Comparison of ENCODE assay signal across 12 mouse cellular contexts in genomic region chr17:86324756-86325155, GRCm38 (mm10).
DNase-seq lines count a peak whose midpoint lies in the region; ATAC-seq and TF ChIP-seq lines count a peak whose summit lies in the region.
"Had no signal": no experiment of that assay in that cellular context is flagged by ENCODE, and none has a peak within 500 bp of the region (broad histone marks: within the 10 kb centered on the region; RNA-seq: fewer than 3 reads in every experiment).

No protein-coding gene starts in this region.

- TF ChIP-seq EP300 in stomach, postnatal 0 days (optimal IDR thresholded peaks at IDR 0.05): no peak

- TF ChIP-seq CTCF in hindbrain, postnatal 0 days (IDR thresholded peaks at IDR 0.05; ENCODE audit: low read depth): no peak
- no peak for TF ChIP-seq CTCF in stomach, postnatal 0 days (IDR thresholded peaks at IDR 0.05; ENCODE audit: low read depth)

- peak overlapping the region; percentile 76 for H3K27ac ChIP-seq in hindbrain, embryonic 10.5 days
- no peak overlapping the region for H3K27ac ChIP-seq in hindbrain, postnatal 0 days
- H3K27ac ChIP-seq in midbrain, embryonic 10.5 days (replicated peaks): 0 out of 2 replicates have a peak overlapping the region, but pooled peaks have one; percentile 46
- H3K27ac ChIP-seq in midbrain, embryonic 15.5 days: no peak overlapping the region
- 0 out of 2 replicates have a peak overlapping the region, but pooled peaks have one; percentile 45 for H3K27ac ChIP-seq in stomach, postnatal 0 days (replicated peaks)
- H3K27ac ChIP-seq: intestine, embryonic 15.5 days had no signal

- H3K4me3 ChIP-seq in hindbrain, embryonic 10.5 days: no peak overlapping the region
- H3K4me3 ChIP-seq in hindbrain, postnatal 0 days (ENCODE audit: low read length): no peak overlapping the region
- H3K4me3 ChIP-seq in midbrain, embryonic 10.5 days: no peak overlapping the region
- no peak overlapping the region for H3K4me3 ChIP-seq in midbrain, embryonic 15.5 days
- no peak overlapping the region for H3K4me3 ChIP-seq in stomach, postnatal 0 days (ENCODE audit: low read depth, low read length)
- H3K4me3 ChIP-seq: intestine, embryonic 15.5 days had no signal

- H3K36me3 ChIP-seq in hindbrain, embryonic 10.5 days: no peaks in the 10 kb centered on the region
- H3K36me3 ChIP-seq in hindbrain, postnatal 0 days (ENCODE audit: insufficient read depth, low read length): no peaks in the 10 kb centered on the region
- H3K36me3 ChIP-seq in midbrain, embryonic 10.5 days: no peaks in the 10 kb centered on the region
- H3K36me3 ChIP-seq in midbrain, embryonic 15.5 days (replicated peaks): no peaks in the 10 kb centered on the region
- no peaks in the 10 kb centered on the region for H3K36me3 ChIP-seq in stomach, postnatal 0 days (ENCODE audit: control insufficient read depth, insufficient read depth, low read length)
- H3K36me3 ChIP-seq: intestine, embryonic 15.5 days had no signal

- peaks cover 54% of the 10 kb centered on the region for H3K4me1 ChIP-seq in hindbrain, embryonic 10.5 days (replicated peaks)
- 0 out of 2 replicates have a peak, but pooled peaks cover 7% of the 10 kb centered on the region for H3K4me1 ChIP-seq in hindbrain, postnatal 0 days (ENCODE audit: insufficient read depth, low read length)
- H3K4me1 ChIP-seq in midbrain, embryonic 10.5 days: peaks cover 27% of the 10 kb centered on the region
- H3K4me1 ChIP-seq in midbrain, embryonic 15.5 days: peaks cover 12% of the 10 kb centered on the region
- peaks cover 9% of the 10 kb centered on the region for H3K4me1 ChIP-seq in stomach, postnatal 0 days (replicated peaks; ENCODE audit: control insufficient read depth, insufficient read depth)

- no peaks in the 10 kb centered on the region for H3K9me3 ChIP-seq in hindbrain, embryonic 10.5 days
- H3K9me3 ChIP-seq in hindbrain, postnatal 0 days (ENCODE audit: low read length): no peaks in the 10 kb centered on the region
- no peaks in the 10 kb centered on the region for H3K9me3 ChIP-seq in midbrain, embryonic 10.5 days (replicated peaks)
- no peaks in the 10 kb centered on the region for H3K9me3 ChIP-seq in midbrain, embryonic 15.5 days
- H3K9me3 ChIP-seq in stomach, postnatal 0 days (ENCODE audit: control insufficient read depth, low read length): no peaks in the 10 kb centered on the region
- H3K9me3 ChIP-seq: intestine, embryonic 15.5 days had no signal

- ATAC-seq in hindbrain, postnatal 0 days: no peak
- no peak for ATAC-seq in midbrain, embryonic 15.5 days (replicated peaks)
- ATAC-seq in stomach, postnatal 0 days (ENCODE audit: low FRiP score, low TSS enrichment): 0 out of 2 replicates have a peak, but pooled peaks have one; percentile 27
- no peak for ATAC-seq in activated CD4-positive, CD25-positive, alpha-beta regulatory T cell, adult 4 months
- ATAC-seq: forebrain, postnatal 0 days had no signal

- DNase-seq in adrenal gland, postnatal 14 days: peak; percentile 49
- no peak for DNase-seq in adrenal gland, postnatal 10 days
- DNase-seq in hindbrain, embryonic 10.5 days (ENCODE audit: low spot score): no peak
- no peak for DNase-seq in hindbrain, postnatal 0 days (ENCODE audit: low spot score)
- DNase-seq in midbrain, embryonic 10.5 days (ENCODE audit: low spot score): no peak
- no peak for DNase-seq in stomach, postnatal 0 days (ENCODE audit: low spot score)
- DNase-seq: cerebellum, adult 11-12 months; forebrain, postnatal 0 days had no signal

- no peaks in the 10 kb centered on the region for H3K27me3 ChIP-seq in hindbrain, embryonic 10.5 days (ENCODE audit: insufficient read depth, poor library complexity, severe bottlenecking)
- H3K27me3 ChIP-seq in hindbrain, postnatal 0 days (ENCODE audit: insufficient read depth, low read length): no peaks in the 10 kb centered on the region
- no peaks in the 10 kb centered on the region for H3K27me3 ChIP-seq in midbrain, embryonic 10.5 days (ENCODE audit: low read depth, poor library complexity, severe bottlenecking)
- no peaks in the 10 kb centered on the region for H3K27me3 ChIP-seq in midbrain, embryonic 15.5 days (replicated peaks)
- H3K27me3 ChIP-seq in stomach, postnatal 0 days (ENCODE audit: control insufficient read depth, insufficient read depth, low read length): no peaks in the 10 kb centered on the region
- H3K27me3 ChIP-seq: intestine, embryonic 15.5 days had no signal

- no peak overlapping the region for H3K9ac ChIP-seq in hindbrain, postnatal 0 days (replicated peaks; ENCODE audit: low read length)
- no peak overlapping the region for H3K9ac ChIP-seq in midbrain, embryonic 15.5 days
- H3K9ac ChIP-seq in stomach, postnatal 0 days (ENCODE audit: low read length): no peak overlapping the region
- H3K9ac ChIP-seq: forebrain, postnatal 0 days; intestine, embryonic 15.5 days had no signal

- no peak overlapping the region for H3K4me2 ChIP-seq in hindbrain, postnatal 0 days (ENCODE audit: low read depth, low read length)
- H3K4me2 ChIP-seq in midbrain, embryonic 15.5 days: no peak overlapping the region
- no peak overlapping the region for H3K4me2 ChIP-seq in stomach, postnatal 0 days (replicated peaks; ENCODE audit: low read depth)
- H3K4me2 ChIP-seq: intestine, embryonic 15.5 days; liver, embryonic 11.5 days had no signal

- 88% methylated on average over 7 of the region's 7 CpGs for WGBS in hindbrain, embryonic 10.5 days
- 72% methylated on average over 7 of the region's 7 CpGs for WGBS in hindbrain, postnatal 0 days
- 91% methylated on average over 7 of the region's 7 CpGs for WGBS in midbrain, embryonic 10.5 days
- WGBS in midbrain, embryonic 15.5 days: 87% methylated on average over 7 of the region's 7 CpGs
- WGBS in stomach, postnatal 0 days: 49% methylated on average over 7 of the region's 7 CpGs

Comparison
In these comparisons a context has a peak if more than half of its experiments do, and no peak if none do; other contexts are left out.
1. H3K27ac ChIP-seq: peak in hindbrain, embryonic 10.5 days (single experiment), midbrain, embryonic 10.5 days (single experiment) and stomach, postnatal 0 days (single experiment); none in hindbrain, postnatal 0 days (single experiment) and midbrain, embryonic 15.5 days (single experiment).